9 mouse cellular contexts compared by ENCODE assay signal in genomic region chr11:66914249-66914648, GRCm38 (mm10). TPM values are rescaled to one million over a fixed set of nuclear protein-coding genes. Genes with fewer than 3 reads are reported as not detected.
A peak's percentile ranks its signal among the peaks of the same experiment; 100 is the strongest.
DNase-seq lines count a peak whose midpoint lies in the region; ATAC-seq and TF ChIP-seq lines count a peak whose summit lies in the region.
"Had no signal": no experiment of that assay in that cellular context is flagged by ENCODE, and none has a peak within 500 bp of the region (broad histone marks: within the 10 kb centered on the region; RNA-seq: fewer than 3 reads in every experiment).

No protein-coding gene starts in this region.

- H3K27ac ChIP-seq in hindbrain, embryonic 10.5 days, result no peak overlapping the region
- H3K27ac ChIP-seq in hindbrain, embryonic 12.5 days, result no peak overlapping the region
- no peak overlapping the region for H3K27ac ChIP-seq in ES-E14 (ENCODE audit: insufficient read depth, low read depth, low read length, poor library complexity, severe bottlenecking)
- H3K27ac ChIP-seq: liver, embryonic 15.5 days had no signal

- ATAC-seq in hindbrain, embryonic 12.5 days (ENCODE audit: low FRiP score), result no peak

- H3K4me1 ChIP-seq in hindbrain, embryonic 10.5 days (replicated peaks), result peaks cover 4% of the 10 kb centered on the region; the same call in 1 of the 2 replicates
- H3K4me1 ChIP-seq in hindbrain, embryonic 12.5 days, result no peaks in the 10 kb centered on the region
- peaks cover 7 to 13% of the 10 kb centered on the region in 2 experiments; a peak in 1 of 4 replicates for H3K4me1 ChIP-seq in ES-E14 (ENCODE audit: control insufficient read depth in 2 of 2, insufficient read depth in 2 of 2, low read length in 2 of 2, poor library complexity in 1 of 2)

- no peaks in the 10 kb centered on the region for H3K36me3 ChIP-seq in hindbrain, embryonic 10.5 days
- H3K36me3 ChIP-seq in hindbrain, embryonic 12.5 days, result no peaks in the 10 kb centered on the region
- H3K36me3 ChIP-seq in ES-E14 (ENCODE audit: control insufficient read depth, insufficient read depth, low read length, poor library complexity, severe bottlenecking), result no peaks in the 10 kb centered on the region
- H3K36me3 ChIP-seq: liver, embryonic 15.5 days had no signal

- peak; percentile 45 for DNase-seq in hindbrain, embryonic 10.5 days (ENCODE audit: low spot score)
- DNase-seq in ES-E14 (ENCODE audit: low read depth, low spot score), result peak; percentile 75
- peak; percentile 46 to 60 for DNase-seq in cerebellum, adult 18-20 months
- DNase-seq in heart, adult 8-10 months (ENCODE audit: low spot score), result peak; percentile 35
- peak; percentile 57 to 77 for DNase-seq in kidney, postnatal 36 days
- DNase-seq in lung, postnatal 25 days (ENCODE audit: low spot score), result peak; percentile 26
- DNase-seq in thymus, postnatal 25 days, result peak; percentile 5

- in situ Hi-C loops in ES-E14 (cut with MboI; ENCODE audit: low sequenced_read_pairs in 2 of 2, unreplicated experiment in 2 of 2), result no loop called here

- H3K4me3 ChIP-seq in hindbrain, embryonic 10.5 days, result no peak overlapping the region
- no peak overlapping the region for H3K4me3 ChIP-seq in hindbrain, embryonic 12.5 days
- no peak overlapping the region for H3K4me3 ChIP-seq in ES-E14 (ENCODE audit: insufficient read depth in 1 of 2, low read depth in 1 of 2, low read length in 2 of 2, poor library complexity in 1 of 2, severe bottlenecking in 1 of 2)
- H3K4me3 ChIP-seq: liver, embryonic 15.5 days had no signal

- no peaks in the 10 kb centered on the region for H3K9me3 ChIP-seq in hindbrain, embryonic 10.5 days
- H3K9me3 ChIP-seq in hindbrain, embryonic 12.5 days (replicated peaks), result no peaks in the 10 kb centered on the region
- no peaks in the 10 kb centered on the region for H3K9me3 ChIP-seq in ES-E14 (ENCODE audit: control insufficient read depth, insufficient read depth, low read depth, low read length)
- H3K9me3 ChIP-seq: liver, embryonic 15.5 days had no signal

- peaks cover 14% of the 10 kb centered on the region; the same call in 1 of the 2 replicates for H3K27me3 ChIP-seq in hindbrain, embryonic 10.5 days (ENCODE audit: insufficient read depth, poor library complexity, severe bottlenecking)
- no peaks in the 10 kb centered on the region for H3K27me3 ChIP-seq in hindbrain, embryonic 12.5 days

- WGBS in hindbrain, embryonic 10.5 days, result 35% methylated on average over 3 of the region's 3 CpGs
- WGBS in hindbrain, embryonic 12.5 days, result 28% methylated on average over 3 of the region's 3 CpGs

- no peak overlapping the region for H3K4me2 ChIP-seq in hindbrain, embryonic 12.5 days (replicated peaks)
- H3K4me2 ChIP-seq: liver, embryonic 15.5 days had no signal

- no peak overlapping the region for H3K9ac ChIP-seq in hindbrain, embryonic 12.5 days
- H3K9ac ChIP-seq in ES-E14 (ENCODE audit: insufficient read depth, low read depth, low read length, poor library complexity, severe bottlenecking), result no peak overlapping the region
- H3K9ac ChIP-seq: liver, embryonic 15.5 days had no signal

TF ChIP-seq in ES-E14, 5 proteins besides CTCF, POLR2A, EP300 and RAD21:
- no peak for TF ChIP-seq ZNF384 (IDR thresholded peaks at IDR 0.05; ENCODE audit: low read depth, low read length)
- no peak; the same call in 1 of the 2 replicates for TF ChIP-seq ZC3H11A (IDR thresholded peaks at IDR 0.05; ENCODE audit: borderline replicate concordance, low read depth, low read length)
- TF ChIP-seq MAFK (IDR thresholded peaks at IDR 0.05; ENCODE audit: insufficient read depth, low read depth, low read length), result no peak
- no peak for TF ChIP-seq HCFC1 (IDR thresholded peaks at IDR 0.05; ENCODE audit: borderline replicate concordance, insufficient read depth, low read length)
- TF ChIP-seq CHD2 (IDR thresholded peaks at IDR 0.05; ENCODE audit: low read depth, low read length), result no peak

RNA-seq across cellular contexts. Expression of gene Pirt, which starts 2.5 kb away (rescaled TPM):
- polyA plus RNA-seq in hindbrain, embryonic 10.5 days (2016; fragmentation: Nextera tagmentation; extraction: Ambion mirVana), result 0.86 and 1.4 TPM in 2 replicates
- 5.7 and 6.7 TPM in 2 replicates for polyA plus RNA-seq in hindbrain, embryonic 12.5 days (2016; fragmentation: Nextera tagmentation; extraction: Ambion mirVana)
- total RNA-seq in ES-E14 (2012; rRNA removed), result 0.76 and 2.5 TPM in 2 replicates
- 1 to 10 TPM; 4.0 to 6.4 (median 6.1) TPM for total RNA-seq in heart, adult 8-10 months (2022)
- polyA plus RNA-seq: liver, embryonic 15.5 days had no signal

RNA-seq across cellular contexts. Expression of gene Tmem238l, which starts 42.2 kb away (rescaled TPM):
- not detected in 2 replicates for polyA plus RNA-seq in hindbrain, embryonic 10.5 days (2016; fragmentation: Nextera tagmentation; extraction: Ambion mirVana)
- not detected in 2 replicates for polyA plus RNA-seq in hindbrain, embryonic 12.5 days (2016; fragmentation: Nextera tagmentation; extraction: Ambion mirVana)
- not detected in 2 replicates for total RNA-seq in ES-E14 (2012; rRNA removed)
- total RNA-seq in heart, adult 8-10 months (2022), result not detected
- polyA plus RNA-seq: liver, embryonic 15.5 days had no signal

Comparison
In these comparisons a context has a peak if more than half of its experiments do, and no peak if none do; other contexts are left out.
1. DNase-seq: peak in every context shown above with its lines; median percentile 75 in ES-E14; 67 in kidney, postnatal 36 days; 53 in cerebellum, adult 18-20 months; 45 in hindbrain, embryonic 10.5 days; 35 in heart, adult 8-10 months; 26 in lung, postnatal 25 days; 5 in thymus, postnatal 25 days.